Mouse (Mus musculus) frontal cortex, postnatal 36 days (tissue): ENCODE measurements around the gene Fam129b.

ENCODE experiments used
- DNase-seq, 2 experiments: peaks; one replicate each; pipeline ENCODE4 v3.0.0; 2022; ENCODE audit warnings: low spot score in 2 of 2

Fam129b gene

GRCm38 (mm10) chr2:32924306-32924844 lies 48.5 kb downstream of the Fam129b start:
- DNase-seq: no peak

GRCm38 (mm10) chr2:32926330-32927075 lies 50.6 kb downstream of the Fam129b start:
- no peak for DNase-seq

- no peak for DNase-seq
Observed at GRCm38 (mm10) chr2:32927624-32928234, 51.8 kb downstream of the Fam129b start.

- DNase-seq: peak; percentile 74 to 82
Observed at GRCm38 (mm10) chr2:32928235-32928946, 52.5 kb downstream of the Fam129b start.

- DNase-seq: no peak
Observed at GRCm38 (mm10) chr2:32928947-32929829, 53.3 kb downstream of the Fam129b start.

GRCm38 (mm10) chr2:32931730-32932129 lies 55.8 kb downstream of the Fam129b start:
- DNase-seq: no peak

GRCm38 (mm10) chr2:32938741-32939140 lies 62.8 kb downstream of the Fam129b start:
- no peak for DNase-seq

- peak in 1 of 2 experiments; percentile 62 for DNase-seq
Observed at GRCm38 (mm10) chr2:32939418-32939817, 63.5 kb downstream of the Fam129b start.

GRCm38 (mm10) chr2:32940483-32940882 lies 64.6 kb downstream of the Fam129b start:
- no peak for DNase-seq

- DNase-seq: no peak
Observed at GRCm38 (mm10) chr2:32947454-32947853, 71.5 kb downstream of the Fam129b start.

- DNase-seq: no peak
Observed at GRCm38 (mm10) chr2:32954581-32954980, 78.7 kb downstream of the Fam129b start.

- no peak for DNase-seq
Observed at GRCm38 (mm10) chr2:32957344-32957743, 81.4 kb downstream of the Fam129b start.

GRCm38 (mm10) chr2:32960273-32960672 lies 84.4 kb downstream of the Fam129b start:
- no peak for DNase-seq

GRCm38 (mm10) chr2:32961192-32961995 lies 85.5 kb downstream of the Fam129b start, which contains the start of the genes Rpl12 and Lrsam1:
TSS of gene Rpl12 (plus strand) at chr2:32961559.
TSS of gene Lrsam1 (minus strand) at chr2:32961614.
- DNase-seq: peak; percentile 94 to 95

GRCm38 (mm10) chr2:32962062-32962874 lies 86.4 kb downstream of the Fam129b start:
- DNase-seq: no peak

GRCm38 (mm10) chr2:32962875-32963220 lies 86.9 kb downstream of the Fam129b start:
- DNase-seq: no peak

GRCm38 (mm10) chr2:32963544-32963943 lies 87.6 kb downstream of the Fam129b start:
- DNase-seq: no peak

- DNase-seq: no peak
Observed at GRCm38 (mm10) chr2:32963981-32964380, 88.1 kb downstream of the Fam129b start.

- DNase-seq: no peak
Observed at GRCm38 (mm10) chr2:32964659-32965457, 88.9 kb downstream of the Fam129b start.
